Mouse (Mus musculus) heart, embryonic 16.5 days (tissue): Measurements from ENCODE around the gene Msi1. TPM values are rescaled to one million over a fixed set of nuclear protein-coding genes. Genes with fewer than 3 reads are reported as not detected.

Experiments
- ATAC-seq: fragments of 200-750 bp; cut with Nextera tagmentation; replicated peaks from 2 replicates; pipeline ENCODE4 v1.8.0; 2017; ENCODE audit warnings: moderate number of reproducible peaks; ENCODE audit not compliant: insufficient read depth, low FRiP score; ENCODE audit errors: extremely low read depth
- H3K27ac ChIP-seq: fragments of 300-500 bp; sonication (generic); 2 replicates; pipeline ENCODE4 v1.5.1; 2014; ENCODE audit warnings: mild to moderate bottlenecking, low read length, control low read depth, moderate library complexity
- H3K27me3 ChIP-seq: fragments of 300-500 bp; sonication (generic); 2 replicates; pipeline ENCODE4 v1.6.1; 2014; ENCODE audit warnings: low read length, mixed read lengths; ENCODE audit not compliant: control insufficient read depth, insufficient read depth
- H3K36me3 ChIP-seq: fragments of 300-500 bp; sonication (generic); 2 replicates; pipeline ENCODE4 v1.6.1; 2014; ENCODE audit not compliant: control insufficient read depth, insufficient read depth
- H3K4me1 ChIP-seq: fragments of 300-500 bp; sonication (generic); 2 replicates; pipeline ENCODE4 v1.6.1; 2014; ENCODE audit warnings: low read length, mixed read lengths; ENCODE audit not compliant: control insufficient read depth, insufficient read depth
- H3K4me2 ChIP-seq: fragments of 300-500 bp; sonication (generic); 2 replicates; pipeline ENCODE4 v1.6.1; 2014; ENCODE audit warnings: low read depth, mild to moderate bottlenecking, control low read depth, low read length
- H3K4me3 ChIP-seq: fragments of 300-500 bp; sonication (generic); 2 replicates; pipeline ENCODE4 v1.5.1; 2014; ENCODE audit warnings: mild to moderate bottlenecking, control low read depth, low read length
- H3K9ac ChIP-seq: fragments of 300-500 bp; sonication (generic); 2 replicates; pipeline ENCODE4 v1.6.1; 2014; ENCODE audit warnings: low read length, control low read depth
- H3K9me3 ChIP-seq: fragments of 300-500 bp; sonication (generic); replicated peaks from 2 replicates; pipeline ENCODE4 v1.6.1; 2016; ENCODE audit warnings: low read length; ENCODE audit not compliant: control insufficient read depth
- WGBS: fragments of 180-500 bp; shearing (Covaris S2); extraction: QIAGEN DNeasy Blood & Tissue Kit; methylation state at CpG from one replicate; pipeline ENCODE4 v1.1.7; 2014; 5-methylcytosine and 5-hydroxymethylcytosine counted together
- polyA plus RNA-seq: library from polyadenylated mRNA; unstranded; fragments of >200 nt; fragmentation: Nextera tagmentation; extraction: Ambion mirVana; gene quantifications from 2 replicates; pipeline ENCODE4 v1.2.1, GENCODE M21; 2015

Msi1 gene
- polyA plus RNA-seq, 1 experiment from 2014 or later: 1.1 TPM

- Histone ChIP-seq H3K9me3 (no peaks in the 10 kb centered on the region), H3K27ac (no peak overlapping the region), H3K4me3 (no peak overlapping the region), H3K27me3 (no peaks in the 10 kb centered on the region), H3K36me3 (no peaks in the 10 kb centered on the region), H3K9ac (no peak overlapping the region), H3K4me2 (no peak overlapping the region), H3K4me1 (peaks cover 4% of the 10 kb centered on the region; the same call in 1 of the 2 replicates)
- no peak for ATAC-seq
- WGBS: 52% methylated on average over 9 of the region's 9 CpGs
Observed at GRCm38 (mm10) chr5:115498307-115499240, 69.2 kb downstream of the Msi1 start.

GRCm38 (mm10) chr5:115500383-115500935, 71.1 kb downstream of the Msi1 start:
- Histone ChIP-seq H3K9ac (no peak overlapping the region), H3K4me2 (no peak overlapping the region), H3K9me3 (no peaks in the 10 kb centered on the region), H3K27me3 (no peaks in the 10 kb centered on the region), H3K4me1 (no peaks in the 10 kb centered on the region), H3K4me3 (no peak overlapping the region), H3K27ac (no peak overlapping the region), H3K36me3 (no peaks in the 10 kb centered on the region)
- ATAC-seq: no peak
- 72% methylated on average over 12 of the region's 12 CpGs for WGBS

GRCm38 (mm10) chr5:115503035-115503434, 73.6 kb downstream of the Msi1 start:
- Histone ChIP-seq H3K4me2 (no peak overlapping the region), H3K27ac (no peak overlapping the region), H3K36me3 (no peaks in the 10 kb centered on the region), H3K27me3 (no peaks in the 10 kb centered on the region), H3K9ac (no peak overlapping the region), H3K4me3 (no peak overlapping the region), H3K4me1 (peaks cover 10% of the 10 kb centered on the region), H3K9me3 (no peaks in the 10 kb centered on the region)
- no peak for ATAC-seq
- WGBS: 50% methylated on average over 12 of the region's 12 CpGs

Other genes starting within 250 kb of the Msi1 start
- 0.51 and 1.1 TPM in 2 replicates for gene Cabp1, start 235.2 kb upstream of the Msi1 start, polyA plus RNA-seq
- 70.5 and 76.5 TPM in 2 replicates for gene Pop5, start 193.8 kb upstream of the Msi1 start, polyA plus RNA-seq
- 126 and 133 TPM in 2 replicates for gene Rnf10, start 156.7 kb upstream of the Msi1 start, polyA plus RNA-seq
- 91.0 and 95.7 TPM in 2 replicates for gene Coq5, start 149.9 kb upstream of the Msi1 start, polyA plus RNA-seq
- gene Dynll1, start 128.6 kb upstream of the Msi1 start, polyA plus RNA-seq: 1,055 and 1,099 TPM in 2 replicates
- gene Srsf9, start 102.4 kb upstream of the Msi1 start, polyA plus RNA-seq: 94.3 and 131 TPM in 2 replicates
- gene Gatc, start 88.4 kb upstream of the Msi1 start, polyA plus RNA-seq: 22.4 and 24.6 TPM in 2 replicates
- gene Triap1, start 88.4 kb upstream of the Msi1 start, polyA plus RNA-seq: 39.2 and 40.2 TPM in 2 replicates
- 1,358 and 1,596 TPM in 2 replicates for gene Cox6a1, start 80.6 kb upstream of the Msi1 start, polyA plus RNA-seq
- gene Pla2g1b, start 36.7 kb downstream of the Msi1 start, polyA plus RNA-seq: 0.46 and 0.92 TPM in 2 replicates
- gene Sirt4, start 55.1 kb downstream of the Msi1 start, polyA plus RNA-seq: 18.7 and 24.0 TPM in 2 replicates
- gene Pxn, start 77.1 kb downstream of the Msi1 start, polyA plus RNA-seq: 39.1 and 40.6 TPM in 2 replicates
- 1,003 and 1,029 TPM in 2 replicates for gene Rplp0, start 129.9 kb downstream of the Msi1 start, polyA plus RNA-seq
- 20.9 and 27.6 TPM in 2 replicates for gene Gcn1l1, start 135.7 kb downstream of the Msi1 start, polyA plus RNA-seq
- 11.0 and 17.5 TPM in 2 replicates for gene Rab35, start 202.3 kb downstream of the Msi1 start, polyA plus RNA-seq